Mouse (Mus musculus): ENCODE measurements at regions not wholly inside any gene's neighbourhood (a gene's known extent, or its start where the extent isn't known, plus 50 kb on each side); places are given as distances from the start of the nearest gene placed in this dataset.

DNA sequence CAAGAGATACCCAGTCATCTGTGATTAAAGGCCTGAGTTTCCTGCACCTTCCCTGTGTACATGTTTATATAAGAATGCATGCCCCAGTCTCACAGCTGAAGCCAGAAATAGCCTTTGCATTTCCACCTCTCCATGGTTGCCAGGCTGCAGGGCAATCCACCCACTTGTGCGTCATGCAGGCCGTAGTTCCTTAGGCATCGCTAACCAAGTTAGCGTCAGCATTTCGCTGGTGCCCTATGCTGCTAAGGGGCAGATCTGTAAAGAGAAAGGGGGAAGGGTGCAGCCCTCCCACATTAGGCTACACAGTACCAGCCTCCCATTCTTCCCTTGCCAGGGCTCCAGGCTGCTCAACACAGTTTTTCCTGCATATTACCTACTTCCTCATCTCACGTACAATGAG is 155.6 kb upstream of the Actbl2 start:
- Histone ChIP-seq H3K4me3 (ENCODE audit: control insufficient read depth in 1 of 2, insufficient read depth in 1 of 2, low read depth in 2 of 2, low read length in 2 of 2) (no peak overlapping the region), H3K4me1 (ENCODE audit: control insufficient read depth in 1 of 2, insufficient read depth in 2 of 2, low read length in 2 of 2) (no peaks in the 10 kb centered on the region), H3K9ac (ENCODE audit: control insufficient read depth, low read depth, low read length, poor library complexity, severe bottlenecking) (no peak overlapping the region), H3K79me2 (ENCODE audit: control insufficient read depth, insufficient read depth, low read length, poor library complexity) (no peaks in the 10 kb centered on the region), H3K27ac (ENCODE audit: control insufficient read depth, low read depth, low read length) (no peak overlapping the region), H3K36me3 (ENCODE audit: control insufficient read depth in 1 of 2, insufficient read depth in 2 of 2, low read length in 2 of 2) (no peaks in the 10 kb centered on the region), H3K9me3 (replicated peaks; ENCODE audit: insufficient read depth, low read length) (no peaks in the 10 kb centered on the region), H3K27me3 (ENCODE audit: control insufficient read depth in 1 of 2, insufficient read depth in 2 of 2, low read length in 2 of 2) (no peaks in the 10 kb centered on the region)
- TF ChIP-seq MAX (IDR thresholded peaks at IDR 0.05; ENCODE audit: low read length), result no peak
- no peak for TF ChIP-seq MXI1 (IDR thresholded peaks at IDR 0.05; ENCODE audit: low read depth, low read length)
- no peak for TF ChIP-seq MAFK (IDR thresholded peaks at IDR 0.05; ENCODE audit: borderline replicate concordance, low read depth, low read length)
- no peak for TF ChIP-seq JUND (IDR thresholded peaks at IDR 0.05; ENCODE audit: low read depth, low read length)
- TF ChIP-seq NRF1 (IDR thresholded peaks at IDR 0.05; ENCODE audit: insufficient read depth, low read depth, low read length, poor library complexity, severe bottlenecking), result no peak
- no peak for TF ChIP-seq BHLHE40 (IDR thresholded peaks at IDR 0.05; ENCODE audit: borderline replicate concordance, low read depth, low read length)
- TF ChIP-seq GATA1 (IDR thresholded peaks at IDR 0.05; ENCODE audit: low read depth, low read length), result no peak
- TF ChIP-seq HCFC1 (IDR thresholded peaks at IDR 0.05; ENCODE audit: low read depth, low read length), result no peak
- no peak for TF ChIP-seq ETS1 (IDR thresholded peaks at IDR 0.05; ENCODE audit: low read depth, low read length)
- no peak for TF ChIP-seq CHD2 (IDR thresholded peaks at IDR 0.05; ENCODE audit: low read length)
- no peak for TF ChIP-seq RCOR1 (IDR thresholded peaks at IDR 0.05; ENCODE audit: low read depth, low read length)
- TF ChIP-seq SIN3A (IDR thresholded peaks at IDR 0.05; ENCODE audit: low read length), result no peak
- TF ChIP-seq NELFE (IDR thresholded peaks at IDR 0.05; ENCODE audit: low read depth, low read length), result no peak
- TF ChIP-seq SMC3 (IDR thresholded peaks at IDR 0.05; ENCODE audit: low read depth, low read length), result no peak
- no peak for TF ChIP-seq MAZ (IDR thresholded peaks at IDR 0.05; ENCODE audit: low read depth, low read length)
- no peak for TF ChIP-seq ZKSCAN1 (IDR thresholded peaks at IDR 0.05; ENCODE audit: low read depth, low read length)
- no peak for TF ChIP-seq MYC (IDR thresholded peaks at IDR 0.05; ENCODE audit: low read depth, low read length)
- TF ChIP-seq TBP (IDR thresholded peaks at IDR 0.05; ENCODE audit: low read depth, low read length), result no peak
- TF ChIP-seq KAT2A (conservative IDR thresholded peaks at IDR 0.05; ENCODE audit: low read depth, low read length), result no peak
- no peak for TF ChIP-seq CTCF (IDR thresholded peaks at IDR 0.05 in 2 of 3, conservative IDR thresholded peaks at IDR 0.05 in 1 of 3; ENCODE audit: control insufficient read depth in 1 of 3, insufficient read depth in 1 of 3, low read depth in 2 of 3, low read length in 3 of 3, poor library complexity in 1 of 3, severe bottlenecking in 1 of 3)
- no peak for DNase-seq (ENCODE audit: low read depth, low spot score)

DNA sequence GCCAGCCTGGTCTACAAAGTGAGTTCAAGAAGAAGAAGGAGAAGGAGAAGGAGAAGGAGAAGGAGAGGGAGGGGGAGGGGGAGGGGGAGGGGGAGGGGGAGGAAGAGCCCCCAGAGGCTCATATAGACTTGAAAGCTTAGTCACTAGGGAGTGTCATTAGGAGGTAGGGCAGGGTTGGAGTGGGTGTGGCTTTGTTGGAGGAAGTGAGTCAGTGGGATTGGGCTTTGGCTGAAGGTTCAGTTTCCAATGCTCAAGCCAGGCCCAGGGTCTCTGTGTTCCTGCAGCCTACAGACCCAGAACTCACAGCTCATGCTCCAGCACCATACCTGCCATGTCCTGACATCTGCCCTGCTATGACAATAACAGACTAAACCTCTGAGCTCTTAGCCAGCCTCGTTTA is 154.4 kb upstream of the Actbl2 start:
- Histone ChIP-seq H3K9ac (ENCODE audit: control insufficient read depth, low read depth, low read length, poor library complexity, severe bottlenecking) (no peak overlapping the region), H3K4me1 (ENCODE audit: control insufficient read depth in 1 of 2, insufficient read depth in 2 of 2, low read length in 2 of 2) (no peaks in the 10 kb centered on the region), H3K27me3 (ENCODE audit: control insufficient read depth in 1 of 2, insufficient read depth in 2 of 2, low read length in 2 of 2) (no peaks in the 10 kb centered on the region), H3K4me3 (ENCODE audit: control insufficient read depth in 1 of 2, insufficient read depth in 1 of 2, low read depth in 2 of 2, low read length in 2 of 2) (no peak overlapping the region), H3K79me2 (ENCODE audit: control insufficient read depth, insufficient read depth, low read length, poor library complexity) (no peaks in the 10 kb centered on the region), H3K9me3 (replicated peaks; ENCODE audit: insufficient read depth, low read length) (no peaks in the 10 kb centered on the region), H3K36me3 (ENCODE audit: control insufficient read depth in 1 of 2, insufficient read depth in 2 of 2, low read length in 2 of 2) (no peaks in the 10 kb centered on the region), H3K27ac (ENCODE audit: control insufficient read depth, low read depth, low read length) (no peak overlapping the region)
- DNase-seq (ENCODE audit: low read depth, low spot score), result no peak
- TF ChIP-seq POLR2AphosphoS5 (IDR thresholded peaks at IDR 0.05; ENCODE audit: borderline replicate concordance, low read depth, low read length), result no peak
- no peak for TF ChIP-seq GABPA (IDR thresholded peaks at IDR 0.05; ENCODE audit: low read depth, low read length)
- no peak for TF ChIP-seq MYC (IDR thresholded peaks at IDR 0.05; ENCODE audit: low read depth, low read length)
- TF ChIP-seq ELF1 (IDR thresholded peaks at IDR 0.05; ENCODE audit: low read depth, low read length), result no peak
- no peak for TF ChIP-seq MYB (IDR thresholded peaks at IDR 0.05; ENCODE audit: low read depth, low read length)
- TF ChIP-seq MAFK (IDR thresholded peaks at IDR 0.05; ENCODE audit: borderline replicate concordance, low read depth, low read length), result no peak
- no peak for TF ChIP-seq UBTF (IDR thresholded peaks at IDR 0.05; ENCODE audit: borderline replicate concordance, insufficient read depth, low read depth, low read length)
- no peak for TF ChIP-seq MXI1 (IDR thresholded peaks at IDR 0.05; ENCODE audit: low read depth, low read length)
- no peak for TF ChIP-seq TAL1 (IDR thresholded peaks at IDR 0.05; ENCODE audit: low read length)
- no peak for TF ChIP-seq EP300 (IDR thresholded peaks at IDR 0.05; ENCODE audit: low read depth in 1 of 2, low read length in 2 of 2)
- TF ChIP-seq SIN3A (IDR thresholded peaks at IDR 0.05; ENCODE audit: low read length), result no peak
- TF ChIP-seq MAX (IDR thresholded peaks at IDR 0.05; ENCODE audit: low read length), result no peak
- TF ChIP-seq POLR2AphosphoS2 (IDR thresholded peaks at IDR 0.05; ENCODE audit: low read length), result no peak
- TF ChIP-seq USF2 (IDR thresholded peaks at IDR 0.05; ENCODE audit: borderline replicate concordance in 1 of 2, insufficient read depth in 1 of 2, low read depth in 1 of 2, low read length in 2 of 2), result no peak
- no peak for TF ChIP-seq RCOR1 (IDR thresholded peaks at IDR 0.05; ENCODE audit: low read depth, low read length)
